Comparison of ENCODE assay signal across 28 mouse cellular contexts in genomic region chr5:107700873-107701272, GRCm38 (mm10). TPM values are rescaled to one million over a fixed set of nuclear protein-coding genes. Genes with fewer than 3 reads are reported as not detected.
DNase-seq lines count a peak whose midpoint lies in the region; ATAC-seq and TF ChIP-seq lines count a peak whose summit lies in the region.
"Had no signal": no experiment of that assay in that cellular context is flagged by ENCODE, and none has a peak within 500 bp of the region (broad histone marks: within the 10 kb centered on the region; RNA-seq: fewer than 3 reads in every experiment).

No protein-coding gene starts in this region.

- DNase-seq in thymus, adult 2 months, result peak; percentile 32
- no peak for DNase-seq in thymus, postnatal 36 days
- peak; percentile 77 for DNase-seq in MEL (ENCODE audit: low read depth, low spot score)
- DNase-seq in spleen, postnatal 36 days (ENCODE audit: low spot score in 2 of 2), result no peak
- no peak for DNase-seq in gastrocnemius, postnatal 25 days
- DNase-seq: adrenal gland, postnatal 14 days; cerebellum, adult 11-12 months; cerebellum, adult 9-11 months; gastrocnemius, adult 2 months; kidney, adult 9 months; kidney, postnatal 10 days; layer of hippocampus, postnatal 36 days; lung, embryonic 14.5 days had no signal

- peaks cover 0 to 4% of the 10 kb centered on the region in 2 experiments; a peak in 1 of 4 replicates for H3K4me1 ChIP-seq in heart, embryonic 14.5 days (ENCODE audit: control insufficient read depth in 2 of 2, insufficient read depth in 2 of 2, low read length in 2 of 2)
- H3K4me1 ChIP-seq in heart, embryonic 11.5 days (ENCODE audit: control insufficient read depth, insufficient read depth, low read length), result peaks cover 3% of the 10 kb centered on the region; the same call in 1 of the 2 replicates
- peaks cover 32% of the 10 kb centered on the region for H3K4me1 ChIP-seq in thymus, adult 2 months (replicated peaks; ENCODE audit: control insufficient read depth, insufficient read depth, low read length)
- peaks cover 3 to 14% of the 10 kb centered on the region in 2 experiments for H3K4me1 ChIP-seq in MEL (ENCODE audit: control insufficient read depth in 1 of 2, insufficient read depth in 2 of 2, low read length in 2 of 2)
- H3K4me1 ChIP-seq: limb, embryonic 10.5 days; limb, embryonic 15.5 days; midbrain, embryonic 12.5 days had no signal

- TF ChIP-seq EP300 in MEL (IDR thresholded peaks at IDR 0.05; ENCODE audit: low read depth in 1 of 2, low read length in 2 of 2), result peak; percentile 86 to 92

- H3K27ac ChIP-seq in heart, embryonic 14.5 days (replicated peaks in 1 of 2; ENCODE audit: control insufficient read depth in 1 of 2, insufficient read depth in 1 of 2, low read depth in 2 of 2, low read length in 2 of 2), result no peak overlapping the region
- H3K27ac ChIP-seq in heart, embryonic 11.5 days (ENCODE audit: low read depth, low read length), result no peak overlapping the region
- peak overlapping the region; percentile 84 for H3K27ac ChIP-seq in thymus, adult 2 months (ENCODE audit: control insufficient read depth, insufficient read depth, low read length)
- no peak overlapping the region for H3K27ac ChIP-seq in MEL (ENCODE audit: control insufficient read depth, low read depth, low read length)
- H3K27ac ChIP-seq: gastrocnemius, adult 2 months; hindbrain, embryonic 14.5 days; limb, embryonic 10.5 days; limb, embryonic 15.5 days; liver, embryonic 14.5 days; midbrain, embryonic 12.5 days had no signal

- H3K79me2 ChIP-seq in MEL (ENCODE audit: control insufficient read depth, insufficient read depth, low read length, poor library complexity), result no peaks in the 10 kb centered on the region

- no peak for TF ChIP-seq RAD21 in MEL (IDR thresholded peaks at IDR 0.05; ENCODE audit: low read depth, low read length)

- no peaks in the 10 kb centered on the region for H3K27me3 ChIP-seq in heart, embryonic 14.5 days (ENCODE audit: control insufficient read depth, insufficient read depth, low read length)
- H3K27me3 ChIP-seq in heart, embryonic 11.5 days (ENCODE audit: control insufficient read depth, insufficient read depth, low read length), result no peaks in the 10 kb centered on the region
- H3K27me3 ChIP-seq in thymus, adult 2 months (ENCODE audit: control insufficient read depth, insufficient read depth, low read length), result no peaks in the 10 kb centered on the region
- H3K27me3 ChIP-seq in MEL (ENCODE audit: control insufficient read depth in 1 of 2, insufficient read depth in 2 of 2, low read length in 2 of 2), result peaks cover 0 to 3% of the 10 kb centered on the region in 2 experiments; a peak in 1 of 4 replicates
- H3K27me3 ChIP-seq: limb, embryonic 15.5 days; midbrain, embryonic 12.5 days had no signal

- 44% methylated on average over 10 of the region's 10 CpGs for WGBS in heart, embryonic 14.5 days
- 66% methylated on average over 10 of the region's 10 CpGs for WGBS in heart, embryonic 11.5 days (ENCODE audit: insufficient replicate concordance)
- 11% methylated on average over 10 of the region's 10 CpGs for WGBS in thymus, adult 2 months

- H3K4me2 ChIP-seq in heart, embryonic 14.5 days (ENCODE audit: low read length), result peak overlapping the region; percentile 34
- no peak overlapping the region for H3K4me2 ChIP-seq in heart, embryonic 11.5 days
- H3K4me2 ChIP-seq: hindbrain, embryonic 14.5 days; limb, embryonic 15.5 days; lung, embryonic 14.5 days; midbrain, embryonic 12.5 days had no signal

- H3K9me3 ChIP-seq in heart, embryonic 14.5 days (ENCODE audit: control insufficient read depth, low read length), result 0 out of 2 replicates have a peak, but pooled peaks cover 3% of the 10 kb centered on the region
- H3K9me3 ChIP-seq in heart, embryonic 11.5 days (replicated peaks; ENCODE audit: control insufficient read depth, low read length), result no peaks in the 10 kb centered on the region; the same call in 1 of the 2 replicates
- H3K9me3 ChIP-seq in MEL (replicated peaks; ENCODE audit: insufficient read depth, low read length), result no peaks in the 10 kb centered on the region
- H3K9me3 ChIP-seq: limb, embryonic 10.5 days; limb, embryonic 15.5 days; midbrain, embryonic 12.5 days had no signal

- no peak for TF ChIP-seq POLR2A in thymus, adult 2 months (IDR thresholded peaks at IDR 0.05; ENCODE audit: control insufficient read depth, extremely low read depth, insufficient read depth, low read length, poor library complexity)
- TF ChIP-seq POLR2A in MEL (IDR thresholded peaks at IDR 0.05; ENCODE audit: control insufficient read depth in 1 of 2, insufficient read depth in 1 of 2, low read depth in 1 of 2, low read length in 2 of 2, poor library complexity in 1 of 2), result no peak

- H3K9ac ChIP-seq in heart, embryonic 14.5 days (ENCODE audit: low read length), result no peak overlapping the region
- no peak overlapping the region for H3K9ac ChIP-seq in heart, embryonic 11.5 days (ENCODE audit: low read depth, low read length)
- no peak overlapping the region for H3K9ac ChIP-seq in MEL (ENCODE audit: control insufficient read depth, low read depth, low read length, poor library complexity, severe bottlenecking)
- H3K9ac ChIP-seq: hindbrain, embryonic 14.5 days; limb, embryonic 15.5 days; liver, embryonic 14.5 days; lung, embryonic 14.5 days; midbrain, embryonic 12.5 days had no signal

- no peak for TF ChIP-seq CTCF in thymus, adult 2 months (IDR thresholded peaks at IDR 0.05; ENCODE audit: borderline replicate concordance, control insufficient read depth, extremely low read depth, insufficient read depth, low read length, poor library complexity)
- 0 out of 6 replicates have a peak, but pooled peaks of 1 of the 3 experiments have one; percentile 6 for TF ChIP-seq CTCF in MEL (IDR thresholded peaks at IDR 0.05 in 2 of 3, conservative IDR thresholded peaks at IDR 0.05 in 1 of 3; ENCODE audit: control insufficient read depth in 1 of 3, insufficient read depth in 1 of 3, low read depth in 2 of 3, low read length in 3 of 3, poor library complexity in 1 of 3, severe bottlenecking in 1 of 3)

- ATAC-seq in heart, embryonic 14.5 days (ENCODE audit: insufficient number of reproducible peaks, insufficient read depth, low FRiP score, low read depth), result no peak
- no peak for ATAC-seq in heart, embryonic 11.5 days (replicated peaks; ENCODE audit: insufficient number of reproducible peaks, low FRiP score, low TSS enrichment)
- peak; percentile 30 for ATAC-seq in megakaryocyte progenitor cell, adult 5-6 weeks (replicated peaks; ENCODE audit: poor library complexity)
- ATAC-seq: forebrain, embryonic 16.5 days; intestine, postnatal 0 days had no signal

- no peaks in the 10 kb centered on the region for H3K36me3 ChIP-seq in heart, embryonic 14.5 days (ENCODE audit: control insufficient read depth, insufficient read depth, low read length)
- no peaks in the 10 kb centered on the region for H3K36me3 ChIP-seq in heart, embryonic 11.5 days (ENCODE audit: control insufficient read depth, insufficient read depth, low read length)
- no peaks in the 10 kb centered on the region for H3K36me3 ChIP-seq in thymus, adult 2 months (ENCODE audit: control insufficient read depth, insufficient read depth, low read length)
- no peaks in the 10 kb centered on the region; a peak in 1 of 4 replicates for H3K36me3 ChIP-seq in MEL (ENCODE audit: control insufficient read depth in 1 of 2, insufficient read depth in 2 of 2, low read length in 2 of 2)
- H3K36me3 ChIP-seq: G1E; limb, embryonic 10.5 days; limb, embryonic 15.5 days; midbrain, embryonic 12.5 days had no signal

- H3K4me3 ChIP-seq in heart, embryonic 14.5 days (ENCODE audit: control insufficient read depth in 1 of 2, insufficient read depth in 1 of 2, low read depth in 1 of 2, low read length in 2 of 2), result no peak overlapping the region
- no peak overlapping the region for H3K4me3 ChIP-seq in heart, embryonic 11.5 days (ENCODE audit: low read depth, low read length)
- no peak overlapping the region for H3K4me3 ChIP-seq in thymus, adult 2 months (ENCODE audit: control insufficient read depth, insufficient read depth, low read length)
- peak overlapping the region in 1 of 2 experiments; percentile 38; a peak in 2 of 4 replicates for H3K4me3 ChIP-seq in MEL (ENCODE audit: control insufficient read depth in 1 of 2, insufficient read depth in 1 of 2, low read depth in 2 of 2, low read length in 2 of 2)
- H3K4me3 ChIP-seq: erythroblast, embryonic 14.5 days; gastrocnemius, adult 2 months; limb, embryonic 10.5 days; limb, embryonic 15.5 days; midbrain, embryonic 12.5 days had no signal

TF ChIP-seq in MEL, 35 proteins besides CTCF, POLR2A, EP300 and RAD21 (continues in another document):
- TF ChIP-seq MXI1 (IDR thresholded peaks at IDR 0.05; ENCODE audit: low read depth, low read length) (0 out of 2 replicates have a peak, but pooled peaks have one; percentile 39), ZNF384 (IDR thresholded peaks at IDR 0.05; ENCODE audit: low read depth, low read length) (no peak), JUND (IDR thresholded peaks at IDR 0.05; ENCODE audit: low read depth, low read length) (no peak), SIN3A (IDR thresholded peaks at IDR 0.05; ENCODE audit: low read length) (peak; percentile 62), ELF1 (IDR thresholded peaks at IDR 0.05; ENCODE audit: low read depth, low read length) (no peak), ZC3H11A (IDR thresholded peaks at IDR 0.05; ENCODE audit: low read depth, low read length) (no peak), SMC3 (IDR thresholded peaks at IDR 0.05; ENCODE audit: low read depth, low read length) (no peak), POLR2AphosphoS2 (IDR thresholded peaks at IDR 0.05; ENCODE audit: low read length) (no peak), POLR2AphosphoS5 (IDR thresholded peaks at IDR 0.05; ENCODE audit: borderline replicate concordance, low read depth, low read length) (no peak), HCFC1 (IDR thresholded peaks at IDR 0.05; ENCODE audit: low read depth, low read length) (no peak), ZMIZ1 (IDR thresholded peaks at IDR 0.05; ENCODE audit: low read depth, low read length) (no peak), TCF12 (IDR thresholded peaks at IDR 0.05; ENCODE audit: low read depth, low read length) (peak; percentile 92), KAT2A (conservative IDR thresholded peaks at IDR 0.05; ENCODE audit: low read depth, low read length) (no peak), MAFK (IDR thresholded peaks at IDR 0.05; ENCODE audit: borderline replicate concordance, low read depth, low read length) (0 out of 2 replicates have a peak, but pooled peaks have one; percentile 65)

RNA-seq across cellular contexts. Expression of gene Gfi1, which starts 25.0 kb away (rescaled TPM):
- polyA plus RNA-seq in heart, embryonic 14.5 days (2014; fragmentation: Nextera tagmentation; extraction: Ambion mirVana), result 0.09 TPM in 1 of 2 replicates, not detected in the other
- not detected in 2 replicates for polyA plus RNA-seq in heart, embryonic 11.5 days (2014; fragmentation: Nextera tagmentation; extraction: Ambion mirVana)
- 191 and 219 TPM in 2 replicates for polyA plus RNA-seq in thymus, adult 2 months (2012; rRNA removed)
- total RNA-seq in MEL (2012; rRNA removed), result not detected in 2 replicates
- polyA plus RNA-seq in MEL (2012; ENCODE audit: insufficient read depth in 1 of 2, insufficient read length in 2 of 2, low read depth in 1 of 2, low replicate concordance in 2 of 2, missing spikeins in 1 of 2), result under 1 TPM in 1 of 2 experiments, not detected in 1; 0.04 TPM
- 45.2 and 47.9 TPM in 2 replicates for total RNA-seq in megakaryocyte progenitor cell, adult 5-6 weeks (2015)
- 57.9 and 61.6 TPM in 2 replicates for total RNA-seq in megakaryocyte progenitor cell, adult 5-6 weeks (2017)
- under 1 TPM in 1 of 2 experiments, not detected in 1; 0.29 TPM for total RNA-seq in gastrocnemius, postnatal 25 days (2021)
- total RNA-seq: gastrocnemius, adult 2 months; layer of hippocampus, postnatal 36 days had no signal
- polyA plus RNA-seq: cortical plate, adult 2 months; forebrain, embryonic 16.5 days; hindbrain, embryonic 14.5 days; midbrain, embryonic 12.5 days; neural tube, embryonic 14.5 days; stomach, embryonic 14.5 days had no signal

Comparison
In these comparisons a context has a peak if more than half of its experiments do, and no peak if none do; other contexts are left out.
1. DNase-seq: peak in thymus, adult 2 months (single experiment) and MEL (single experiment); none in thymus, postnatal 36 days (0 of 2), spleen, postnatal 36 days (0 of 2) and gastrocnemius, postnatal 25 days (single experiment).
2. RNA of gene Gfi1, which starts 25.0 kb away (polyA plus RNA-seq): 191 to 219 TPM in thymus, adult 2 months; 0.09 TPM in heart, embryonic 14.5 days, 0.04 TPM in MEL and not detected in heart, embryonic 11.5 days; every median in the first group is over 100 times any median in the second.